Mouse (Mus musculus) forebrain, embryonic 13.5 days (tissue): ENCODE measurements around the gene Fcgrt. TPM values are rescaled to one million over a fixed set of nuclear protein-coding genes. Genes with fewer than 3 reads are reported as not detected.
"Not testable (repeated sequence)": the region's sequence is repeated elsewhere in the genome, so short reads cannot be mapped to it uniquely, and the experiment has no call there.

Experiments
- ATAC-seq: fragments of 200-750 bp; cut with Nextera tagmentation; 2 replicates; pipeline ENCODE4 v1.8.0; 2017
- H3K27ac ChIP-seq: fragments of 300-500 bp; sonication (generic); 2 replicates; pipeline ENCODE4 v1.5.1; 2015; ENCODE audit warnings: inconsistent platforms, mild to moderate bottlenecking, moderate library complexity
- H3K27me3 ChIP-seq: fragments of 300-500 bp; sonication (generic); 2 replicates; pipeline ENCODE4 v1.6.1; 2015; ENCODE audit warnings: mild to moderate bottlenecking, inconsistent platforms
- H3K36me3 ChIP-seq: fragments of 300-500 bp; sonication (generic); 2 replicates; pipeline ENCODE4 v1.6.1; 2015; ENCODE audit warnings: mild to moderate bottlenecking, inconsistent platforms; ENCODE audit not compliant: poor library complexity, severe bottlenecking
- H3K4me1 ChIP-seq: fragments of 300-500 bp; sonication (generic); 2 replicates; pipeline ENCODE4 v1.6.1; 2015; ENCODE audit warnings: inconsistent platforms
- H3K4me2 ChIP-seq: fragments of 300-500 bp; sonication (generic); 2 replicates; pipeline ENCODE4 v1.6.1; 2015; ENCODE audit warnings: inconsistent platforms, mild to moderate bottlenecking, moderate library complexity
- H3K4me3 ChIP-seq: fragments of 300-500 bp; sonication (generic); 2 replicates; pipeline ENCODE4 v1.5.1; 2015; ENCODE audit warnings: mild to moderate bottlenecking, inconsistent platforms
- H3K9ac ChIP-seq: fragments of 300-500 bp; sonication (generic); 2 replicates; pipeline ENCODE4 v1.6.1; 2015; ENCODE audit warnings: mild to moderate bottlenecking, inconsistent platforms
- H3K9me3 ChIP-seq: fragments of 300-500 bp; sonication (generic); replicated peaks from 2 replicates; pipeline ENCODE4 v1.6.1; 2016; ENCODE audit warnings: inconsistent platforms
- WGBS: fragments of 180-500 bp; shearing (Covaris S2); methylation state at CpG from one replicate; pipeline ENCODE4 v1.1.7; 2015; 5-methylcytosine and 5-hydroxymethylcytosine counted together
- polyA plus RNA-seq: library from polyadenylated mRNA; unstranded; fragments of >200 nt; fragmentation: Nextera tagmentation; extraction: Ambion mirVana; gene quantifications from 2 replicates; pipeline ENCODE4 v1.2.1, GENCODE M21; 2015

Gene Fcgrt
- polyA plus RNA-seq = 8.0 and 9.9 TPM in 2 replicates

- no peak for ATAC-seq
- H3K27me3 ChIP-seq = no peaks in the 10 kb centered on the region
- no peaks in the 10 kb centered on the region for H3K9me3 ChIP-seq
- H3K27ac ChIP-seq = no peak within 1 kb of the TSS
- no peak within 1 kb of the TSS for H3K9ac ChIP-seq
- 80% methylated on average over 7 of the region's 7 CpGs for WGBS
- no peak within 1 kb of the TSS for H3K4me3 ChIP-seq
- H3K4me1 ChIP-seq = no peaks in the 10 kb centered on the region
- no peak within 1 kb of the TSS for H3K4me2 ChIP-seq
- no peaks in the 10 kb centered on the region for H3K36me3 ChIP-seq
Measured at GRCm38 (mm10) chr7:45103652-45104180, at the start of gene Fcgrt. Fcgrt (minus strand) TSS chr7:45103851.

- not testable (repeated sequence) for H3K36me3 ChIP-seq, H3K9ac ChIP-seq, H3K27me3 ChIP-seq, ATAC-seq, H3K9me3 ChIP-seq, H3K4me3 ChIP-seq, H3K27ac ChIP-seq
- 78% methylated on average over 2 of the region's 2 CpGs for WGBS
- H3K4me1 ChIP-seq = peaks cover 31% of the 10 kb centered on the region
- H3K4me2 ChIP-seq = peak overlapping the region; percentile 74; the same call in 1 of the 2 replicates
Measured at GRCm38 (mm10) chr7:45153052-45153451, 49.4 kb upstream of the Fcgrt start.

- Histone ChIP-seq H3K9me3 (no peaks in the 10 kb centered on the region), H3K27me3 (no peaks in the 10 kb centered on the region)
- WGBS = 61% methylated on average over 11 of the region's 11 CpGs
Measured at GRCm38 (mm10) chr7:45151303-45151702, 47.7 kb upstream of the Fcgrt start.

GRCm38 (mm10) chr7:45150321-45150720, 46.7 kb upstream of the Fcgrt start:
- Histone ChIP-seq H3K9me3 (no peaks in the 10 kb centered on the region), H3K4me2 (no peak overlapping the region), H3K4me1 (peaks cover 29% of the 10 kb centered on the region), H3K27ac (no peak overlapping the region), H3K4me3 (no peak overlapping the region), H3K36me3 (peaks cover 12% of the 10 kb centered on the region), H3K27me3 (no peaks in the 10 kb centered on the region), H3K9ac (0 out of 2 replicates have a peak overlapping the region, but pooled peaks have one; percentile 3)
- ATAC-seq = no peak
- WGBS = 65% methylated on average over 4 of the region's 4 CpGs

More at GRCm38 (mm10) chr7:45151303-45151702, 47.7 kb upstream of the Fcgrt start:
- no peak overlapping the region for H3K4me3 ChIP-seq
- no peak overlapping the region for H3K4me2 ChIP-seq
- peaks cover 4% of the 10 kb centered on the region; the same call in 1 of the 2 replicates for H3K36me3 ChIP-seq
- no peak for ATAC-seq
- H3K27ac ChIP-seq = no peak overlapping the region
- no peak overlapping the region for H3K9ac ChIP-seq
- peaks cover 31% of the 10 kb centered on the region for H3K4me1 ChIP-seq

- H3K4me2 ChIP-seq = no peak overlapping the region
- WGBS = 26% methylated on average over 6 of the region's 6 CpGs
- H3K4me1 ChIP-seq = peaks cover 22% of the 10 kb centered on the region
- H3K9me3 ChIP-seq = no peaks in the 10 kb centered on the region
- no peak for ATAC-seq
- no peak overlapping the region for H3K4me3 ChIP-seq
- no peaks in the 10 kb centered on the region for H3K27me3 ChIP-seq
- H3K9ac ChIP-seq = no peak overlapping the region
- peaks cover 20% of the 10 kb centered on the region for H3K36me3 ChIP-seq
- H3K27ac ChIP-seq = no peak overlapping the region
Measured at GRCm38 (mm10) chr7:45149545-45149944, 45.9 kb upstream of the Fcgrt start.

GRCm38 (mm10) chr7:45148534-45149098, 45.0 kb upstream of the Fcgrt start:
- Histone ChIP-seq H3K9ac (0 out of 2 replicates have a peak overlapping the region, but pooled peaks have one; percentile 13), H3K4me1 (peaks cover 21% of the 10 kb centered on the region), H3K9me3 (no peaks in the 10 kb centered on the region), H3K4me3 (no peak overlapping the region), H3K27me3 (no peaks in the 10 kb centered on the region), H3K4me2 (no peak overlapping the region), H3K27ac (no peak overlapping the region), H3K36me3 (peaks cover 29% of the 10 kb centered on the region)
- ATAC-seq = no peak
- WGBS = 65% methylated on average over 4 of the region's 4 CpGs

- peaks cover 32% of the 10 kb centered on the region for H3K36me3 ChIP-seq
- no peak overlapping the region for H3K4me3 ChIP-seq
- H3K9ac ChIP-seq = no peak overlapping the region
- no peak overlapping the region for H3K4me2 ChIP-seq
- no peaks in the 10 kb centered on the region for H3K27me3 ChIP-seq
- H3K4me1 ChIP-seq = peaks cover 16% of the 10 kb centered on the region
- WGBS = 93% methylated on average over 11 of the region's 11 CpGs
- no peak for ATAC-seq
- no peak overlapping the region for H3K27ac ChIP-seq
- no peaks in the 10 kb centered on the region for H3K9me3 ChIP-seq
Measured at GRCm38 (mm10) chr7:45147899-45148298, 44.2 kb upstream of the Fcgrt start.

- ATAC-seq = no peak
- no peak overlapping the region for H3K27ac ChIP-seq
- no peak overlapping the region for H3K4me3 ChIP-seq
- peaks cover 16% of the 10 kb centered on the region for H3K4me1 ChIP-seq
- H3K9me3 ChIP-seq = no peaks in the 10 kb centered on the region
- WGBS = 93% methylated on average over 10 of the region's 11 CpGs
- no peak overlapping the region for H3K4me2 ChIP-seq
- H3K36me3 ChIP-seq = peaks cover 38% of the 10 kb centered on the region
- H3K9ac ChIP-seq = no peak overlapping the region
- no peaks in the 10 kb centered on the region for H3K27me3 ChIP-seq
Measured at GRCm38 (mm10) chr7:45147267-45147666, 43.6 kb upstream of the Fcgrt start.

GRCm38 (mm10) chr7:45145460-45145859, 41.8 kb upstream of the Fcgrt start:
- no peak overlapping the region for H3K4me3 ChIP-seq

GRCm38 (mm10) chr7:45144368-45145174, 40.9 kb upstream of the Fcgrt start:
- WGBS = 88% methylated on average over 13 of the region's 13 CpGs

More at GRCm38 (mm10) chr7:45145460-45145859, 41.8 kb upstream of the Fcgrt start:
- H3K27ac ChIP-seq = no peak overlapping the region
- H3K4me1 ChIP-seq = no peaks in the 10 kb centered on the region; the same call in 1 of the 2 replicates
- peaks cover 47% of the 10 kb centered on the region for H3K36me3 ChIP-seq
- no peak overlapping the region for H3K4me2 ChIP-seq
- 92% methylated on average over 8 of the region's 8 CpGs for WGBS
- no peak overlapping the region for H3K9ac ChIP-seq
- no peak for ATAC-seq
- H3K9me3 ChIP-seq = no peaks in the 10 kb centered on the region
- no peaks in the 10 kb centered on the region for H3K27me3 ChIP-seq

GRCm38 (mm10) chr7:45141914-45142313, 38.3 kb upstream of the Fcgrt start:
- WGBS = 87% methylated on average over 5 of the region's 5 CpGs
- ATAC-seq = no peak
- no peak overlapping the region for H3K9ac ChIP-seq
- H3K27me3 ChIP-seq = peaks cover 4% of the 10 kb centered on the region
- H3K36me3 ChIP-seq = peaks cover 43% of the 10 kb centered on the region
- no peak overlapping the region for H3K27ac ChIP-seq
- no peak overlapping the region for H3K4me2 ChIP-seq
- H3K4me1 ChIP-seq = no peaks in the 10 kb centered on the region
- H3K9me3 ChIP-seq = no peaks in the 10 kb centered on the region
- no peak overlapping the region for H3K4me3 ChIP-seq

More at GRCm38 (mm10) chr7:45144368-45145174, 40.9 kb upstream of the Fcgrt start:
- H3K36me3 ChIP-seq = peaks cover 47% of the 10 kb centered on the region
- H3K27ac ChIP-seq = no peak overlapping the region
- H3K9me3 ChIP-seq = no peaks in the 10 kb centered on the region
- no peak overlapping the region for H3K4me2 ChIP-seq
- H3K4me3 ChIP-seq = no peak overlapping the region
- H3K27me3 ChIP-seq = no peaks in the 10 kb centered on the region
- no peaks in the 10 kb centered on the region for H3K4me1 ChIP-seq
- H3K9ac ChIP-seq = no peak overlapping the region
- no peak for ATAC-seq

- H3K27ac ChIP-seq = no peak overlapping the region
- H3K36me3 ChIP-seq = peaks cover 43% of the 10 kb centered on the region
- no peak overlapping the region for H3K4me3 ChIP-seq
- H3K27me3 ChIP-seq = peaks cover 5% of the 10 kb centered on the region
- no peaks in the 10 kb centered on the region for H3K9me3 ChIP-seq
- H3K4me1 ChIP-seq = no peaks in the 10 kb centered on the region
- no peak overlapping the region for H3K9ac ChIP-seq
- WGBS = 92% methylated on average over 3 of the region's 3 CpGs
- H3K4me2 ChIP-seq = no peak overlapping the region
- ATAC-seq = no peak
Measured at GRCm38 (mm10) chr7:45141319-45141718, 37.7 kb upstream of the Fcgrt start.
